Mouse (Mus musculus) heart, adult 2 months (tissue): ENCODE measurements around the gene Parvb. TPM values are rescaled to one million over a fixed set of nuclear protein-coding genes. Genes with fewer than 3 reads are reported as not detected.
A peak's percentile ranks its signal among the peaks of the same experiment; 100 is the strongest.

Source experiments
- DNase-seq, 2 experiments: peaks; one replicate each; pipeline ENCODE4 v3.0.0; 2021
- H3K27ac ChIP-seq: fragments of 200-600 bp; 2 replicates; pipeline ENCODE4 v1.8.1; 2022
- H3K27me3 ChIP-seq: fragments of 200-500 bp; 2 replicates; pipeline ENCODE4 v1.6.1; 2012; ENCODE audit warnings: mild to moderate bottlenecking, low read length, inconsistent platforms, mixed read lengths; ENCODE audit not compliant: control insufficient read depth, insufficient read depth
- H3K36me3 ChIP-seq: fragments of 200-500 bp; 2 replicates; pipeline ENCODE4 v1.6.1; 2012; ENCODE audit warnings: low read length, inconsistent platforms; ENCODE audit not compliant: control insufficient read depth, insufficient read depth
- H3K4me1 ChIP-seq: fragments of 200-500 bp; 2 replicates; pipeline ENCODE4 v1.6.1; 2011; ENCODE audit warnings: low read length; ENCODE audit not compliant: control insufficient read depth, insufficient read depth
- H3K4me3 ChIP-seq: fragments of 200-600 bp; 2 replicates; pipeline ENCODE4 v1.8.1; 2022
- H3K79me2 ChIP-seq: fragments of 200-500 bp; replicated peaks from 2 replicates; pipeline ENCODE4 v1.6.1; 2012; ENCODE audit warnings: mild to moderate bottlenecking, inconsistent platforms, low read length, moderate library complexity, mixed read lengths; ENCODE audit not compliant: control insufficient read depth, insufficient read depth
- H3K9ac ChIP-seq: fragments of 200-500 bp; 2 replicates; pipeline ENCODE4 v1.6.1; 2012; ENCODE audit warnings: low read depth, mild to moderate bottlenecking, control low read depth, inconsistent platforms, low read length, mixed read lengths
- CTCF ChIP-seq: fragments of 200-600 bp; IDR thresholded peaks from 2 replicates; pipeline ENCODE4 v1.8.1; 2022; ENCODE audit warnings: antibody characterized with exemption, mild to moderate bottlenecking, moderate library complexity
- EP300 ChIP-seq: fragments of 200-500 bp; IDR thresholded peaks from 2 replicates; pipeline ENCODE4 v1.6.1; 2011; ENCODE audit warnings: low read depth, low read length, control low read depth; ENCODE audit not compliant: insufficient read depth
- POLR2A ChIP-seq: fragments of 200-500 bp; IDR thresholded peaks from 2 replicates; pipeline ENCODE4 v1.6.1; 2011; ENCODE audit warnings: mild to moderate bottlenecking, low read depth, low read length, control low read depth; ENCODE audit not compliant: insufficient read depth
- WGBS: fragments of 180-500 bp; shearing (Covaris S2); methylation state at CpG from one replicate; pipeline ENCODE4 v1.1.7; 2018; 5-methylcytosine and 5-hydroxymethylcytosine counted together
- intact Hi-C: fragments of 180-260 bp; cut with DNase I; formaldehyde crosslinking; loops from one replicate; pipeline ENCODE4 v1.15.1; 2025
- polyA plus RNA-seq: library from polyadenylated mRNA; depleted of rRNA; stranded (reverse); fragments of >200 nt; gene quantifications from 2 replicates; pipeline ENCODE4 v1.2.3, GENCODE M21; 2012; rRNA removed
- total RNA-seq, 2 experiments: library from RNA; stranded (reverse); gene quantifications; 2 replicates each; pipeline ENCODE4 v1.2.3; 2021

Parvb gene
- total and polyA plus RNA-seq, 3 experiments, result 58.5 to 116 (median 99.4) TPM

- H3K27ac ChIP-seq, result no peak overlapping the region
- H3K4me1 ChIP-seq, result no peaks in the 10 kb centered on the region
- no peaks in the 10 kb centered on the region for H3K79me2 ChIP-seq
- H3K36me3 ChIP-seq, result no peaks in the 10 kb centered on the region
- H3K9ac ChIP-seq, result no peak overlapping the region
- H3K4me3 ChIP-seq, result no peak overlapping the region
- TF ChIP-seq CTCF, result peak; percentile 39
- no peak for TF ChIP-seq EP300
- no peak for TF ChIP-seq POLR2A
- intact Hi-C loops, result no loop called here
- 90% methylated on average over 4 of the region's 4 CpGs for WGBS
- H3K27me3 ChIP-seq, result no peaks in the 10 kb centered on the region
- no peak for DNase-seq
Observed at GRCm38 (mm10) chr15:84348769-84349168, 116.9 kb downstream of the Parvb start.

- Histone ChIP-seq H3K79me2 (no peaks in the 10 kb centered on the region), H3K9ac (no peak overlapping the region), H3K27me3 (no peaks in the 10 kb centered on the region), H3K4me3 (no peak overlapping the region), H3K27ac (no peak overlapping the region), H3K4me1 (no peaks in the 10 kb centered on the region), H3K36me3 (no peaks in the 10 kb centered on the region)
- WGBS, result 61% methylated on average over 14 of the region's 14 CpGs
- DNase-seq, result no peak
- intact Hi-C loops, result no loop called here
- TF ChIP-seq EP300 (no peak), CTCF (no peak), POLR2A (no peak)
Observed at GRCm38 (mm10) chr15:84349915-84350738, 118.3 kb downstream of the Parvb start.

DNA sequence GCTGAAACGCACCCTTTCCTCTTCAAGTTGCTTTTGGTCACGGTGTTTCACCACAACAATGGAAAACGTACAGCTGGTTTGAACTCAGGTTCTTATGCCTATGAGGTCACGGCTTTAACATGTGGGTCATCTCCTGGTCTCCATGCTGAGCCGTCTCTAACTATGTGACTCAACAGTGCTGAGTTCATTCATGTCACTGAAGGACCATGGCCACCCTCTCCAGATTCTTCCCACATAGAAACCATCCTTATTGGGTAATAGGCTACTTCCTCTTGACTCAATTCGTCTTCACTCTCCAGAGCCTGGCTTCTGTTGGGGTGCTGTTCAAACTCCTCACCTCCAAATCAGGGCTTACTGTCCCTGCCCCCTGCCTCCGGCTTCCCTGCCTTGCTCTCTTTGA lies 119.5 kb downstream of the Parvb start:
- TF ChIP-seq POLR2A, result no peak
- TF ChIP-seq CTCF, result no peak
- TF ChIP-seq EP300, result no peak
- no peaks in the 10 kb centered on the region for H3K36me3 ChIP-seq
- no peaks in the 10 kb centered on the region for H3K27me3 ChIP-seq
- WGBS, result 79% methylated on average over 7 of the region's 7 CpGs
- no peak overlapping the region for H3K9ac ChIP-seq
- no peak overlapping the region for H3K27ac ChIP-seq
- H3K79me2 ChIP-seq, result no peaks in the 10 kb centered on the region
- H3K4me3 ChIP-seq, result no peak overlapping the region
- no peak for DNase-seq
- intact Hi-C loops, result no loop called here
- no peaks in the 10 kb centered on the region for H3K4me1 ChIP-seq

GRCm38 (mm10) chr15:84351915-84352844 lies 120.3 kb downstream of the Parvb start:
- whole genome bisulfite sequencing, result 57% methylated on average over 21 of the region's 21 CpGs

GRCm38 (mm10) chr15:84355081-84355480 lies 123.2 kb downstream of the Parvb start:
- no peak for TF ChIP-seq CTCF
- TF ChIP-seq EP300, result no peak
- TF ChIP-seq POLR2A, result no peak
- H3K36me3 ChIP-seq, result no peaks in the 10 kb centered on the region
- intact Hi-C loops, result no loop called here

More at GRCm38 (mm10) chr15:84351915-84352844, 120.3 kb downstream of the Parvb start:
- no peaks in the 10 kb centered on the region for H3K79me2 ChIP-seq
- no peak overlapping the region for H3K27ac ChIP-seq
- DNase-seq, result no peak
- TF ChIP-seq POLR2A (no peak), CTCF (no peak), EP300 (no peak)
- H3K4me3 ChIP-seq, result no peak overlapping the region
- no peak overlapping the region for H3K9ac ChIP-seq
- H3K27me3 ChIP-seq, result no peaks in the 10 kb centered on the region
- intact Hi-C loops, result no loop called here
- no peaks in the 10 kb centered on the region for H3K36me3 ChIP-seq
- H3K4me1 ChIP-seq, result no peaks in the 10 kb centered on the region

GRCm38 (mm10) chr15:84364746-84365145 lies 132.9 kb downstream of the Parvb start:
- H3K4me3 ChIP-seq, result no peak overlapping the region
- DNase-seq, result no peak
- no peaks in the 10 kb centered on the region for H3K79me2 ChIP-seq
- H3K27me3 ChIP-seq, result no peaks in the 10 kb centered on the region
- no peaks in the 10 kb centered on the region for H3K4me1 ChIP-seq
- intact Hi-C loops, result no loop called here
- no peak overlapping the region for H3K9ac ChIP-seq
- H3K27ac ChIP-seq, result no peak overlapping the region
- TF ChIP-seq CTCF (no peak), POLR2A (no peak), EP300 (no peak)
- no peaks in the 10 kb centered on the region for H3K36me3 ChIP-seq
- WGBS, result 90% methylated on average over 3 of the region's 3 CpGs

More at GRCm38 (mm10) chr15:84355081-84355480, 123.2 kb downstream of the Parvb start:
- WGBS, result 64% methylated on average over 5 of the region's 5 CpGs
- H3K79me2 ChIP-seq, result no peaks in the 10 kb centered on the region
- no peak overlapping the region for H3K4me3 ChIP-seq
- no peaks in the 10 kb centered on the region for H3K27me3 ChIP-seq
- no peaks in the 10 kb centered on the region for H3K4me1 ChIP-seq
- DNase-seq, result no peak
- H3K9ac ChIP-seq, result no peak overlapping the region
- no peak overlapping the region for H3K27ac ChIP-seq

Other genes starting within 250 kb of the Parvb start
- not detected for gene Efcab6, start 166.7 kb upstream of the Parvb start, total RNA-seq
- 0.06 and 0.18 TPM in 2 replicates for gene Efcab6, start 166.7 kb upstream of the Parvb start, polyA plus RNA-seq
- gene Sult4a1, start 126.3 kb upstream of the Parvb start, total RNA-seq, result under 1 TPM in 1 of 2 experiments, not detected in 1; 0.20 TPM
- 0.86 and 0.91 TPM in 2 replicates for gene Sult4a1, start 126.3 kb upstream of the Parvb start, polyA plus RNA-seq
- not detected for gene Pnpla5, start 108.9 kb upstream of the Parvb start, total RNA-seq
- gene Pnpla5, start 108.9 kb upstream of the Parvb start, polyA plus RNA-seq, result 0.15 TPM in 1 of 2 replicates, not detected in the other
- gene Pnpla3, start 64.2 kb upstream of the Parvb start, total RNA-seq, result 1 to 10 TPM; 1.1 to 3.8 TPM
- 26.2 and 30.1 TPM in 2 replicates for gene Pnpla3, start 64.2 kb upstream of the Parvb start, polyA plus RNA-seq
- 100 to 1,000 TPM; 258 to 289 TPM for gene Samm50, start 39.8 kb upstream of the Parvb start, total RNA-seq
- gene Samm50, start 39.8 kb upstream of the Parvb start, polyA plus RNA-seq, result 27.8 and 36.6 TPM in 2 replicates
- 1 to 10 TPM; 1.9 to 2.5 TPM for gene Parvg, start 92.0 kb downstream of the Parvb start, total RNA-seq
- gene Parvg, start 92.0 kb downstream of the Parvb start, polyA plus RNA-seq, result 1.3 and 1.5 TPM in 2 replicates
- gene Shisal1, start 215.1 kb downstream of the Parvb start, total RNA-seq, result 1 to 10 TPM; 1.1 to 1.7 TPM
- 1.00 and 1.8 TPM in 2 replicates for gene Shisal1, start 215.1 kb downstream of the Parvb start, polyA plus RNA-seq